Comparison of ENCODE assay signal across 10 mouse cellular contexts in the genomic region with DNA sequence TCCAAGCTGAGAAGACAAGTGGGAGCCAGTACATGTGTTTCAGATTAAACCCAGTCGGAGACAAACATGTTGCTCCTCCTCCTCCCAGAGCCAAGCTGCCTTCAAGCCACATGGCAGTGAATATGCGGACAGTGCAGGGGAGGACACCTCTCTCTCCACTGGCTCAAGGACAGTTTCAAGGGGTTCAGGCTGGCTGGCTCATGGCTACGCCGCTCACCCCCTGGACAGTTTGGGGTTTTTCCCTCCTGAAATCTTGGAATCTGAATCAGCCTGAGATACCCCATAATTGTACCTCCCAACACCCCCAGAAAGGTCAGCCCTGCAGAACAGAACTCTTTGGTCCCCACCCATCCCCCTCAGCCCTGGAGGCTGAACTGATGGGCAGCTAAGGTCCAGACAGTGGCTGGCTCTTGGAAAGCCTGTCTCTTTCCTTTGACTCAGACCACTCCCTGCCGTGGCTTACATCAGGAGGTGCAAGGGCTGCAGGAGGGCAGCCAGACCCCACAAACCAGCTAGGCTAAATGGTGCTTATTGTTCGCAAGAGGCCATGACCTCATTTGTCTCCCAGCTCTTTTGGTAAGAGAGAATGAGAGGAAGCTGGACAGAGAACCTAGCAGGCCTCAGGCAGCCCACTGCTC. TPM values are rescaled to one million over a fixed set of nuclear protein-coding genes. Genes with fewer than 3 reads are reported as not detected.
DNase-seq lines count a peak whose midpoint lies in the region; ATAC-seq and TF ChIP-seq lines count a peak whose summit lies in the region.
"Had no signal": no experiment of that assay in that cellular context is flagged by ENCODE, and none has a peak within 500 bp of the region (broad histone marks: within the 10 kb centered on the region; RNA-seq: fewer than 3 reads in every experiment).

No protein-coding gene starts in this region.

- no peaks in the 10 kb centered on the region for H3K9me3 ChIP-seq in lung, embryonic 16.5 days (ENCODE audit: control insufficient read depth, low read length)
- H3K9me3 ChIP-seq in intestine, embryonic 16.5 days (ENCODE audit: control insufficient read depth, low read length) = no peaks in the 10 kb centered on the region
- H3K9me3 ChIP-seq in forebrain, embryonic 16.5 days (ENCODE audit: control insufficient read depth, low read length) = no peaks in the 10 kb centered on the region

- H3K36me3 ChIP-seq in lung, embryonic 16.5 days (ENCODE audit: control insufficient read depth, insufficient read depth, low read length) = no peaks in the 10 kb centered on the region
- no peaks in the 10 kb centered on the region for H3K36me3 ChIP-seq in intestine, embryonic 16.5 days (ENCODE audit: control insufficient read depth, insufficient read depth, low read length)
- no peaks in the 10 kb centered on the region for H3K36me3 ChIP-seq in forebrain, embryonic 16.5 days (ENCODE audit: control insufficient read depth, insufficient read depth)

- WGBS in lung, embryonic 16.5 days = 52% methylated on average over 6 of the region's 6 CpGs
- 61% methylated on average over 6 of the region's 6 CpGs for WGBS in intestine, embryonic 16.5 days
- WGBS in forebrain, embryonic 16.5 days = 48% methylated on average over 6 of the region's 6 CpGs

- H3K4me1 ChIP-seq in lung, embryonic 16.5 days (replicated peaks; ENCODE audit: control insufficient read depth, insufficient read depth, low read length) = peaks cover 3% of the 10 kb centered on the region
- H3K4me1 ChIP-seq in embryonic fibroblast, embryonic 13.5 days (ENCODE audit: control insufficient read depth, insufficient read depth, low read length) = 0 out of 2 replicates have a peak, but pooled peaks cover 4% of the 10 kb centered on the region
- peaks cover 3% of the 10 kb centered on the region; the same call in 1 of the 2 replicates for H3K4me1 ChIP-seq in intestine, embryonic 16.5 days (ENCODE audit: control insufficient read depth, insufficient read depth, low read length)
- H3K4me1 ChIP-seq in forebrain, embryonic 16.5 days (replicated peaks; ENCODE audit: control insufficient read depth, insufficient read depth, low read length) = no peaks in the 10 kb centered on the region

- H3K27me3 ChIP-seq in lung, embryonic 16.5 days (ENCODE audit: control insufficient read depth, insufficient read depth, low read depth, low read length) = no peaks in the 10 kb centered on the region
- no peaks in the 10 kb centered on the region for H3K27me3 ChIP-seq in intestine, embryonic 16.5 days (replicated peaks; ENCODE audit: control insufficient read depth, insufficient read depth, low read length)
- no peaks in the 10 kb centered on the region for H3K27me3 ChIP-seq in forebrain, embryonic 16.5 days (replicated peaks; ENCODE audit: control insufficient read depth, insufficient read depth, low read length)

- ATAC-seq in lung, embryonic 16.5 days (ENCODE audit: low read depth) = no peak; the same call in 1 of the 2 replicates
- 0 out of 2 replicates have a peak, but pooled peaks have one; percentile 29 for ATAC-seq in intestine, embryonic 16.5 days
- ATAC-seq in forebrain, embryonic 16.5 days = no peak

- TF ChIP-seq CTCF in embryonic fibroblast, embryonic 13.5 days (IDR thresholded peaks at IDR 0.05; ENCODE audit: borderline replicate concordance, insufficient read depth, low read length) = no peak

- no peak for DNase-seq in lung, adult 18-20 months
- peak; percentile 56 for DNase-seq in retina, postnatal 1 day
- DNase-seq in spleen, postnatal 14 days (ENCODE audit: low spot score in 2 of 2) = no peak
- DNase-seq in cerebellum, postnatal 14 days = no peak
- DNase-seq: lung, postnatal 4 days had no signal

- H3K9ac ChIP-seq in lung, embryonic 16.5 days (ENCODE audit: low read length) = peak overlapping the region; percentile 41; the same call in 1 of the 2 replicates
- peak overlapping the region; percentile 59 for H3K9ac ChIP-seq in intestine, embryonic 16.5 days (ENCODE audit: low read depth, low read length)
- no peak overlapping the region for H3K9ac ChIP-seq in forebrain, embryonic 16.5 days (replicated peaks; ENCODE audit: low read depth, low read length)

- H3K4me2 ChIP-seq in lung, embryonic 16.5 days (ENCODE audit: low read depth, low read length) = peak overlapping the region; percentile 41
- peak overlapping the region; percentile 39; the same call in 1 of the 2 replicates for H3K4me2 ChIP-seq in intestine, embryonic 16.5 days (ENCODE audit: low read depth, low read length)
- no peak overlapping the region for H3K4me2 ChIP-seq in forebrain, embryonic 16.5 days (ENCODE audit: low read length)

- 0 out of 2 replicates have a peak overlapping the region, but pooled peaks have one; percentile 7 for H3K4me3 ChIP-seq in lung, embryonic 16.5 days (ENCODE audit: low read length)
- peak overlapping the region; percentile 69 for H3K4me3 ChIP-seq in embryonic fibroblast, embryonic 13.5 days (ENCODE audit: insufficient read depth, low read length)
- H3K4me3 ChIP-seq in intestine, embryonic 16.5 days (ENCODE audit: low read length) = no peak overlapping the region
- H3K4me3 ChIP-seq in forebrain, embryonic 16.5 days (replicated peaks; ENCODE audit: low read length) = no peak overlapping the region

- TF ChIP-seq POLR2A in embryonic fibroblast, embryonic 13.5 days (IDR thresholded peaks at IDR 0.05; ENCODE audit: low read depth, low read length) = peak; percentile 91

- no peak overlapping the region for H3K27ac ChIP-seq in lung, embryonic 16.5 days (ENCODE audit: low read length)
- peak overlapping the region; percentile 85 for H3K27ac ChIP-seq in embryonic fibroblast, embryonic 13.5 days (ENCODE audit: insufficient read depth, low read length)
- no peak overlapping the region for H3K27ac ChIP-seq in intestine, embryonic 16.5 days (ENCODE audit: low read length)
- no peak overlapping the region for H3K27ac ChIP-seq in forebrain, embryonic 16.5 days (ENCODE audit: low read length)

RNA-seq across cellular contexts. Expression of a gene that starts 1.0 kb away (rescaled TPM):
- polyA plus RNA-seq in lung, embryonic 16.5 days (2015; fragmentation: Nextera tagmentation; extraction: Ambion mirVana) = 61.3 and 67.5 TPM in 2 replicates
- 1,069 and 1,358 TPM in 2 replicates for polyA plus RNA-seq in embryonic fibroblast, embryonic 13.5 days (2011; ENCODE audit: insufficient read length, low read depth, missing spikeins)
- polyA plus RNA-seq in intestine, embryonic 16.5 days (2015; fragmentation: Nextera tagmentation; extraction: Ambion mirVana) = 32.4 and 38.7 TPM in 2 replicates
- 24.3 and 44.3 TPM in 2 replicates for polyA plus RNA-seq in forebrain, embryonic 16.5 days (2015; fragmentation: Nextera tagmentation; extraction: Ambion mirVana)

RNA-seq across cellular contexts. Expression of a gene that starts 17.9 kb away (rescaled TPM):
- 0.95 and 9.2 TPM in 2 replicates for polyA plus RNA-seq in lung, embryonic 16.5 days (2015; fragmentation: Nextera tagmentation; extraction: Ambion mirVana)
- polyA plus RNA-seq in embryonic fibroblast, embryonic 13.5 days (2011; ENCODE audit: insufficient read length, low read depth, missing spikeins) = not detected in 2 replicates
- 23.2 and 32.8 TPM in 2 replicates for polyA plus RNA-seq in intestine, embryonic 16.5 days (2015; fragmentation: Nextera tagmentation; extraction: Ambion mirVana)
- polyA plus RNA-seq in forebrain, embryonic 16.5 days (2015; fragmentation: Nextera tagmentation; extraction: Ambion mirVana) = not detected in 2 replicates
- polyA plus RNA-seq: thymus, postnatal 0 days had no signal

RNA-seq across cellular contexts. Expression of a gene that starts 33.0 kb away (rescaled TPM):
- polyA plus RNA-seq in lung, embryonic 16.5 days (2015; fragmentation: Nextera tagmentation; extraction: Ambion mirVana) = 5.3 and 5.9 TPM in 2 replicates
- 9.5 and 17.3 TPM in 2 replicates for polyA plus RNA-seq in embryonic fibroblast, embryonic 13.5 days (2011; ENCODE audit: insufficient read length, low read depth, missing spikeins)
- 6.9 and 9.8 TPM in 2 replicates for polyA plus RNA-seq in intestine, embryonic 16.5 days (2015; fragmentation: Nextera tagmentation; extraction: Ambion mirVana)
- polyA plus RNA-seq in forebrain, embryonic 16.5 days (2015; fragmentation: Nextera tagmentation; extraction: Ambion mirVana) = 9.2 and 10.0 TPM in 2 replicates

RNA-seq across cellular contexts. Expression of a gene that starts 40.0 kb away (rescaled TPM):
- polyA plus RNA-seq in lung, embryonic 16.5 days (2015; fragmentation: Nextera tagmentation; extraction: Ambion mirVana) = 16.7 and 17.1 TPM in 2 replicates
- 11.2 and 11.4 TPM in 2 replicates for polyA plus RNA-seq in embryonic fibroblast, embryonic 13.5 days (2011; ENCODE audit: insufficient read length, low read depth, missing spikeins)
- 17.2 and 19.6 TPM in 2 replicates for polyA plus RNA-seq in intestine, embryonic 16.5 days (2015; fragmentation: Nextera tagmentation; extraction: Ambion mirVana)
- 1.4 and 1.6 TPM in 2 replicates for polyA plus RNA-seq in forebrain, embryonic 16.5 days (2015; fragmentation: Nextera tagmentation; extraction: Ambion mirVana)

Comparison
In these comparisons a context has a peak if more than half of its experiments do, and no peak if none do; other contexts are left out.
1. H3K4me3 ChIP-seq: peak in lung, embryonic 16.5 days (single experiment) and embryonic fibroblast, embryonic 13.5 days (single experiment); none in intestine, embryonic 16.5 days (single experiment) and forebrain, embryonic 16.5 days (single experiment).
2. RNA of a gene that starts 1.0 kb away (polyA plus RNA-seq): 1,069 to 1,358 TPM in embryonic fibroblast, embryonic 13.5 days; 61.3 to 67.5 TPM in lung, embryonic 16.5 days, 32.4 to 38.7 TPM in intestine, embryonic 16.5 days and 24.3 to 44.3 TPM in forebrain, embryonic 16.5 days; every median in the first group is over 10 times any median in the second.